In genomic region chr3:79324697-79325526, GRCm38 (mm10) we compare ENCODE assay signal across 13 mouse cellular contexts. TPM values are rescaled to one million over a fixed set of nuclear protein-coding genes. Genes with fewer than 3 reads are reported as not detected.
DNase-seq lines count a peak whose midpoint lies in the region; ATAC-seq and TF ChIP-seq lines count a peak whose summit lies in the region.
"Had no signal": no experiment of that assay in that cellular context is flagged by ENCODE, and none has a peak within 500 bp of the region (broad histone marks: within the 10 kb centered on the region; RNA-seq: fewer than 3 reads in every experiment).

No protein-coding gene starts in this region.

- no peak overlapping the region; the same call in 1 of the 2 replicates for H3K4me3 ChIP-seq in heart, embryonic 16.5 days (ENCODE audit: low read length)
- H3K4me3 ChIP-seq in embryonic facial prominence, embryonic 14.5 days (ENCODE audit: low read depth, low read length) = no peak overlapping the region
- no peak overlapping the region for H3K4me3 ChIP-seq in limb, embryonic 11.5 days (ENCODE audit: low read depth, low read length)
- no peak overlapping the region for H3K4me3 ChIP-seq in left cerebral cortex, adult 2 months

- no peak for ATAC-seq in heart, embryonic 16.5 days (replicated peaks; ENCODE audit: extremely low read depth, insufficient read depth, low FRiP score)
- ATAC-seq in embryonic facial prominence, embryonic 14.5 days (ENCODE audit: low read depth) = peak; percentile 87
- ATAC-seq in limb, embryonic 11.5 days (ENCODE audit: insufficient number of reproducible peaks, low FRiP score, low TSS enrichment, low read depth) = peak; percentile 37; the same call in 1 of the 2 replicates

- intact Hi-C loops in left cerebral cortex, adult 2 months (cut with DNase I) = no loop called here

- no peak overlapping the region for H3K9ac ChIP-seq in heart, embryonic 16.5 days (ENCODE audit: low read length)
- H3K9ac ChIP-seq in embryonic facial prominence, embryonic 14.5 days (ENCODE audit: low read depth, low read length) = no peak overlapping the region; the same call in 1 of the 2 replicates
- H3K9ac ChIP-seq in limb, embryonic 11.5 days (ENCODE audit: low read length) = no peak overlapping the region

- no peak for TF ChIP-seq CTCF in left cerebral cortex, adult 2 months (IDR thresholded peaks at IDR 0.05)

- 46% methylated on average over 10 of the region's 10 CpGs for WGBS in heart, embryonic 16.5 days
- 15% methylated on average over 10 of the region's 10 CpGs for WGBS in embryonic facial prominence, embryonic 14.5 days
- WGBS in limb, embryonic 11.5 days = 49% methylated on average over 10 of the region's 10 CpGs

- H3K9me3 ChIP-seq in heart, embryonic 16.5 days (replicated peaks; ENCODE audit: control insufficient read depth, low read length) = no peaks in the 10 kb centered on the region
- no peaks in the 10 kb centered on the region for H3K9me3 ChIP-seq in embryonic facial prominence, embryonic 14.5 days (ENCODE audit: control insufficient read depth, low read length)
- H3K9me3 ChIP-seq in limb, embryonic 11.5 days (ENCODE audit: control insufficient read depth, low read length) = no peaks in the 10 kb centered on the region

- H3K27ac ChIP-seq in heart, embryonic 16.5 days (ENCODE audit: low read length) = peak overlapping the region; percentile 27; the same call in 1 of the 2 replicates
- peak overlapping the region; percentile 81 for H3K27ac ChIP-seq in embryonic facial prominence, embryonic 14.5 days (replicated peaks; ENCODE audit: low read depth, low read length)
- H3K27ac ChIP-seq in limb, embryonic 11.5 days (replicated peaks; ENCODE audit: low read depth, low read length) = no peak overlapping the region
- no peak overlapping the region for H3K27ac ChIP-seq in left cerebral cortex, adult 2 months
- H3K27ac ChIP-seq: macrophage had no signal

- peaks cover 3% of the 10 kb centered on the region; the same call in 1 of the 2 replicates for H3K4me1 ChIP-seq in heart, embryonic 16.5 days (ENCODE audit: control insufficient read depth, insufficient read depth, low read length)
- peaks cover 28% of the 10 kb centered on the region for H3K4me1 ChIP-seq in embryonic facial prominence, embryonic 14.5 days (ENCODE audit: control insufficient read depth, insufficient read depth, low read length)
- H3K4me1 ChIP-seq in limb, embryonic 11.5 days (ENCODE audit: control insufficient read depth, insufficient read depth, low read length) = peaks cover 7% of the 10 kb centered on the region; the same call in 1 of the 2 replicates

- no peaks in the 10 kb centered on the region for H3K36me3 ChIP-seq in heart, embryonic 16.5 days (ENCODE audit: control insufficient read depth, insufficient read depth)
- H3K36me3 ChIP-seq in embryonic facial prominence, embryonic 14.5 days (ENCODE audit: control insufficient read depth, insufficient read depth, low read length) = no peaks in the 10 kb centered on the region
- H3K36me3 ChIP-seq in limb, embryonic 11.5 days (ENCODE audit: control insufficient read depth, insufficient read depth, low read length) = no peaks in the 10 kb centered on the region

- H3K4me2 ChIP-seq in heart, embryonic 16.5 days (ENCODE audit: low read depth, low read length) = peak overlapping the region; percentile 17; the same call in 1 of the 2 replicates
- H3K4me2 ChIP-seq in embryonic facial prominence, embryonic 14.5 days (ENCODE audit: low read depth, low read length) = peak overlapping the region; percentile 34
- H3K4me2 ChIP-seq in limb, embryonic 11.5 days (ENCODE audit: low read depth, severe bottlenecking) = no peak overlapping the region

- no peaks in the 10 kb centered on the region for H3K27me3 ChIP-seq in heart, embryonic 16.5 days (ENCODE audit: control insufficient read depth, insufficient read depth, low read length)
- H3K27me3 ChIP-seq in embryonic facial prominence, embryonic 14.5 days (replicated peaks; ENCODE audit: control insufficient read depth, insufficient read depth, low read length) = no peaks in the 10 kb centered on the region
- H3K27me3 ChIP-seq in limb, embryonic 11.5 days (ENCODE audit: control insufficient read depth, insufficient read depth, low read length) = no peaks in the 10 kb centered on the region

- no peak for DNase-seq in heart, adult 9 months (ENCODE audit: low spot score in 2 of 2)
- DNase-seq in ES-CJ7 (ENCODE audit: low read depth, low spot score) = peak; percentile 6
- DNase-seq in embryonic facial prominence, embryonic 14.5 days (ENCODE audit: low spot score) = peak; percentile 80
- DNase-seq in limb, embryonic 11.5 days (ENCODE audit: low spot score) = no peak
- no peak for DNase-seq in thymus, postnatal 4 days
- DNase-seq in left cerebral cortex, adult 2 months (ENCODE audit: extremely low spot score in 1 of 2, low spot score in 2 of 2) = no peak
- DNase-seq in urinary bladder, postnatal 25 days (ENCODE audit: low spot score) = no peak
- DNase-seq: adrenal gland, postnatal 10 days; cerebellum, adult 9-11 months; gastrocnemius, postnatal 25 days had no signal

RNA-seq across cellular contexts. Expression of gene Gm17359, which starts 11.5 kb away (rescaled TPM):
- polyA plus RNA-seq in heart, embryonic 16.5 days (2015; fragmentation: Nextera tagmentation; extraction: Ambion mirVana) = not detected in 2 replicates
- polyA plus RNA-seq in embryonic facial prominence, embryonic 14.5 days (2014; fragmentation: Nextera tagmentation; extraction: Ambion mirVana) = not detected in 2 replicates
- polyA plus RNA-seq in limb, embryonic 11.5 days (2014; fragmentation: Nextera tagmentation; extraction: Ambion mirVana) = 0.11 TPM in 1 of 2 replicates, not detected in the other
- not detected for total RNA-seq in left cerebral cortex, adult 2 months (2021)
- total RNA-seq: adrenal gland, postnatal 10 days; gastrocnemius, postnatal 25 days; layer of hippocampus, adult 8-10 months had no signal
- polyA plus RNA-seq: macrophage had no signal

RNA-seq across cellular contexts. Expression of gene Rapgef2, which starts 38.6 kb away (rescaled TPM):
- 4.9 and 5.4 TPM in 2 replicates for polyA plus RNA-seq in heart, embryonic 16.5 days (2015; fragmentation: Nextera tagmentation; extraction: Ambion mirVana)
- polyA plus RNA-seq in embryonic facial prominence, embryonic 14.5 days (2014; fragmentation: Nextera tagmentation; extraction: Ambion mirVana) = 8.5 TPM in 2 replicates
- polyA plus RNA-seq in limb, embryonic 11.5 days (2014; fragmentation: Nextera tagmentation; extraction: Ambion mirVana) = 5.6 and 8.7 TPM in 2 replicates
- 100 to 1,000 TPM; 122 to 130 TPM for total RNA-seq in left cerebral cortex, adult 2 months (2021)

Comparison
In these comparisons a context has a peak if more than half of its experiments do, and no peak if none do; other contexts are left out.
1. H3K27ac ChIP-seq: peak in heart, embryonic 16.5 days (single experiment) and embryonic facial prominence, embryonic 14.5 days (single experiment); none in limb, embryonic 11.5 days (single experiment) and left cerebral cortex, adult 2 months (single experiment).
2. DNase-seq: peak in ES-CJ7 (single experiment) and embryonic facial prominence, embryonic 14.5 days (single experiment); none in heart, adult 9 months (0 of 2), limb, embryonic 11.5 days (single experiment), thymus, postnatal 4 days (single experiment), left cerebral cortex, adult 2 months (0 of 2) and urinary bladder, postnatal 25 days (single experiment).